Mouse (Mus musculus): ENCODE results near the gene Mat2a. TPM values are rescaled to one million over a fixed set of nuclear protein-coding genes. Genes with fewer than 3 reads are reported as not detected.

Gene Mat2a
- polyA plus RNA-seq, 1 experiment, result 177 TPM

DNA sequence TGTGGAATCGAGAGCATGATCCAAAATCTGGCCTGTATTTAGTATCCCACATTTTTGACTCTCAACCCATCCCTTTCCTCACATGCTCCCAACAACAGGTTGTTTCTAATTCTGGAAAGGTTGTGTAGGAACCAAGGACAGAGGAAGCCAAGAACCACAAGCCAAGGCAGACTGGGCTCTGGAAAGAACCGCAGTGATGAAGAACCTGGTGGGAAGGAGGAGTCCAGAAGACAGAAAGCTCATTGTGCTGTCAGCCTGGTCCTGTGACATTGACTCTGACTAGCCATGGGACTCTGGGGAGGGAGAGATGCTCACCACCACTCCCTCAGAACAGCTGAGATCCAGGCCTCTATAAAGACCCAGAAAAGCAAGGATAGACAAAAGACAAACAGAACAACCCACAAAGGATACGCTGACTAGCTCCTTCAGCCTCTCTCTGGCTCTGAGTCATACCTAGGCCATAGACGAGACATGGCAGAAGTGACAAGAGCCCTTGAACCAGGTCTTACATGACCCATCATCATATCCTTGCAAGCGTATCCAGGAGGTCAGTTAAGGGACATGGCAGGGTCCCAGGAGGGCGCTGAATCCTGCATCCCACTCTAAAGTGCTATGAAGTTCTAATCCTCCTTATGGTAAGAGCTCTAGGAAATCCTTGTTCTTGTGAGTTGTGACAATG, 56.1 kb downstream of the Mat2a start:
- DNase-seq (ENCODE audit: low read depth), result no peak

Other genes with a start within 250 kb of the Mat2a start
- gene Atoh8, start 204.0 kb downstream of the Mat2a start, polyA plus RNA-seq (2012; rRNA removed), result 7.4 and 8.2 TPM in 2 replicates
- 0.19 and 0.27 TPM in 2 replicates for gene Sftpb, start 134.9 kb downstream of the Mat2a start, polyA plus RNA-seq (2012; rRNA removed)
- 24.3 and 26.5 TPM in 2 replicates for gene Usp39, start 94.4 kb downstream of the Mat2a start, polyA plus RNA-seq (2012; rRNA removed)
- 16.9 and 20.3 TPM in 2 replicates for gene 0610030E20Rik, start 92.2 kb downstream of the Mat2a start, polyA plus RNA-seq (2012; rRNA removed)
- gene Tmem150a, start 84.1 kb downstream of the Mat2a start, polyA plus RNA-seq (2012; rRNA removed), result 19.0 and 23.6 TPM in 2 replicates
- 142 and 189 TPM in 2 replicates for gene Rnf181, start 72.6 kb downstream of the Mat2a start, polyA plus RNA-seq (2012; rRNA removed)
- 14.8 and 17.5 TPM in 2 replicates for gene Vamp5, start 59.1 kb downstream of the Mat2a start, polyA plus RNA-seq (2012; rRNA removed)
- 159 and 190 TPM in 2 replicates for gene Vamp8, start 48.9 kb downstream of the Mat2a start, polyA plus RNA-seq (2012; rRNA removed)
- gene Ggcx, start 25.2 kb downstream of the Mat2a start, polyA plus RNA-seq (2012; rRNA removed), result 26.9 and 27.5 TPM in 2 replicates
- gene Sh2d6, start 82.1 kb upstream of the Mat2a start, polyA plus RNA-seq (2012; rRNA removed), result 3.3 and 3.7 TPM in 2 replicates
- gene Capg, start 104.8 kb upstream of the Mat2a start, polyA plus RNA-seq (2012; rRNA removed), result 138 TPM in 2 replicates
- gene Elmod3, start 158.9 kb upstream of the Mat2a start, polyA plus RNA-seq (2012; rRNA removed), result 29.9 and 32.8 TPM in 2 replicates
- gene Retsat, start 158.9 kb upstream of the Mat2a start, polyA plus RNA-seq (2012; rRNA removed), result 55.1 and 64.5 TPM in 2 replicates
- gene Tgoln1, start 177.4 kb upstream of the Mat2a start, polyA plus RNA-seq (2012; rRNA removed), result 66.5 and 75.6 TPM in 2 replicates